Comparison of ENCODE assay signal across 25 mouse cellular contexts in genomic region chr11:70689578-70689977, GRCm38 (mm10). TPM values are rescaled to one million over a fixed set of nuclear protein-coding genes. Genes with fewer than 3 reads are reported as not detected.
A peak's percentile ranks its signal among the peaks of the same experiment; 100 is the strongest.
DNase-seq lines count a peak whose midpoint lies in the region; ATAC-seq and TF ChIP-seq lines count a peak whose summit lies in the region.
"Had no signal": no experiment of that assay in that cellular context is flagged by ENCODE, and none has a peak within 500 bp of the region (broad histone marks: within the 10 kb centered on the region; RNA-seq: fewer than 3 reads in every experiment).

No protein-coding gene starts in this region.

- no peak for ATAC-seq in kidney, embryonic 15.5 days (replicated peaks; ENCODE audit: low FRiP score)
- ATAC-seq in monocyte, adult 5-6 weeks (replicated peaks; ENCODE audit: insufficient number of reproducible peaks, low FRiP score, low TSS enrichment, poor library complexity, severe bottlenecking) = no peak
- ATAC-seq: forebrain, embryonic 13.5 days; inflammation-experienced regulatory T-cells, adult 6 months; liver, embryonic 12.5 days; midbrain, embryonic 15.5 days; Patski had no signal

- no peak overlapping the region for H3K27ac ChIP-seq in kidney, adult 2 months (ENCODE audit: insufficient read depth, low read depth, low read length)
- H3K27ac ChIP-seq in kidney, embryonic 15.5 days = no peak overlapping the region
- H3K27ac ChIP-seq: embryonic facial prominence, embryonic 12.5 days; forebrain, embryonic 13.5 days; heart, embryonic 15.5 days; hindbrain, embryonic 14.5 days; liver, embryonic 12.5 days; midbrain, embryonic 15.5 days had no signal

- no peak for TF ChIP-seq CTCF in kidney, adult 2 months (conservative IDR thresholded peaks at IDR 0.05; ENCODE audit: insufficient read depth, insufficient read length, low read depth, low read length)

- 64% methylated on average over 4 of the region's 4 CpGs for WGBS in kidney, adult 2 months
- 66% methylated on average over 4 of the region's 4 CpGs for WGBS in kidney, embryonic 15.5 days

- no peaks in the 10 kb centered on the region for H3K27me3 ChIP-seq in kidney, adult 2 months (replicated peaks; ENCODE audit: control insufficient read depth, insufficient read depth, low read length)
- no peaks in the 10 kb centered on the region for H3K27me3 ChIP-seq in kidney, embryonic 15.5 days
- H3K27me3 ChIP-seq: embryonic facial prominence, embryonic 12.5 days; forebrain, embryonic 13.5 days; heart, embryonic 15.5 days; limb, embryonic 13.5 days; midbrain, embryonic 15.5 days; Patski had no signal

- H3K36me3 ChIP-seq in kidney, adult 2 months (ENCODE audit: control insufficient read depth, insufficient read depth, low read length) = no peaks in the 10 kb centered on the region
- H3K36me3 ChIP-seq in kidney, embryonic 15.5 days = peaks cover 14% of the 10 kb centered on the region

- no peak overlapping the region for H3K9ac ChIP-seq in kidney, embryonic 15.5 days
- H3K9ac ChIP-seq: embryonic facial prominence, embryonic 12.5 days; forebrain, embryonic 13.5 days; heart, embryonic 15.5 days; liver, embryonic 12.5 days had no signal

- no peak overlapping the region for H3K4me2 ChIP-seq in kidney, embryonic 15.5 days
- H3K4me2 ChIP-seq: embryonic facial prominence, embryonic 12.5 days; forebrain, embryonic 13.5 days; heart, embryonic 15.5 days; liver, embryonic 12.5 days had no signal

- H3K9me3 ChIP-seq in kidney, embryonic 15.5 days (replicated peaks) = no peaks in the 10 kb centered on the region
- H3K9me3 ChIP-seq: embryonic facial prominence, embryonic 12.5 days; forebrain, embryonic 13.5 days; heart, embryonic 15.5 days; limb, embryonic 13.5 days; liver, embryonic 12.5 days; midbrain, embryonic 15.5 days had no signal

- no peak overlapping the region for H3K4me3 ChIP-seq in kidney, adult 2 months (ENCODE audit: insufficient read depth, low read depth, low read length)
- H3K4me3 ChIP-seq in kidney, embryonic 15.5 days (replicated peaks) = no peak overlapping the region
- H3K4me3 ChIP-seq: embryonic facial prominence, embryonic 12.5 days; forebrain, embryonic 13.5 days; limb, embryonic 13.5 days; liver, embryonic 12.5 days; midbrain, embryonic 15.5 days had no signal

- peaks cover 11% of the 10 kb centered on the region for H3K4me1 ChIP-seq in kidney, adult 2 months (ENCODE audit: control insufficient read depth, insufficient read depth, low read length)
- H3K4me1 ChIP-seq in kidney, embryonic 15.5 days = peaks cover 22% of the 10 kb centered on the region

- no peak for TF ChIP-seq POLR2A in kidney, adult 2 months (IDR thresholded peaks at IDR 0.05; ENCODE audit: low read depth, low read length)

- peak; percentile 45 for DNase-seq in cerebellum, adult 9-10 months
- DNase-seq in cerebellum, adult 18-20 months = no peak
- DNase-seq in kidney, adult 2 months = peak; percentile 65
- DNase-seq in urinary bladder, postnatal 14 days (ENCODE audit: low spot score) = peak; percentile 27
- DNase-seq in urinary bladder, postnatal 36 days (ENCODE audit: low spot score in 2 of 2) = no peak
- DNase-seq in ovary, postnatal 10 days (ENCODE audit: low spot score) = no peak
- DNase-seq: adrenal gland, postnatal 36 days; cerebellum, adult 8-10 months; heart, postnatal 4 days; lung, adult 18-20 months; lung, postnatal 36 days; right cerebral cortex, adult 18-20 months; right cerebral cortex, postnatal 4 days; thymus, postnatal 14 days had no signal

RNA-seq across cellular contexts. Expression of gene Camta2, which starts 1.7 kb away (rescaled TPM):
- polyA plus RNA-seq in kidney, adult 2 months (2012; rRNA removed) = 23.6 and 28.7 TPM in 2 replicates
- 12.8 and 14.1 TPM in 2 replicates for polyA plus RNA-seq in kidney, embryonic 15.5 days (2015; fragmentation: Nextera tagmentation; extraction: Ambion mirVana)
- total RNA-seq in monocyte, adult 5-6 weeks (2017) = 8.9 to 20.6 TPM (median 15.7 TPM) in 3 replicates

RNA-seq across cellular contexts. Expression of gene Inca1, which starts 10.4 kb away (rescaled TPM):
- 5.3 and 5.4 TPM in 2 replicates for polyA plus RNA-seq in kidney, adult 2 months (2012; rRNA removed)
- polyA plus RNA-seq in kidney, embryonic 15.5 days (2015; fragmentation: Nextera tagmentation; extraction: Ambion mirVana) = 1.2 and 2.3 TPM in 2 replicates
- 0.53 TPM in 1 of 3 replicates, not detected in the others for total RNA-seq in monocyte, adult 5-6 weeks (2017)

RNA-seq across cellular contexts. Expression of gene Kif1c, which starts 10.8 kb away (rescaled TPM):
- 91.0 and 94.9 TPM in 2 replicates for polyA plus RNA-seq in kidney, adult 2 months (2012; rRNA removed)
- polyA plus RNA-seq in kidney, embryonic 15.5 days (2015; fragmentation: Nextera tagmentation; extraction: Ambion mirVana) = 3.5 and 3.6 TPM in 2 replicates
- total RNA-seq in monocyte, adult 5-6 weeks (2017) = 27.3 to 30.6 TPM (median 30.3 TPM) in 3 replicates

RNA-seq across cellular contexts. Expression of gene Spag7, which starts 20.4 kb away (rescaled TPM):
- polyA plus RNA-seq in kidney, adult 2 months (2012; rRNA removed) = 44.6 and 59.8 TPM in 2 replicates
- polyA plus RNA-seq in kidney, embryonic 15.5 days (2015; fragmentation: Nextera tagmentation; extraction: Ambion mirVana) = 181 and 202 TPM in 2 replicates
- total RNA-seq in monocyte, adult 5-6 weeks (2017) = 49.1 to 78.2 TPM (median 76.7 TPM) in 3 replicates

RNA-seq across cellular contexts. Expression of gene Eno3, which starts 32.6 kb away (rescaled TPM):
- polyA plus RNA-seq in kidney, adult 2 months (2012; rRNA removed) = 9.2 and 30.9 TPM in 2 replicates
- 30.3 and 38.5 TPM in 2 replicates for polyA plus RNA-seq in kidney, embryonic 15.5 days (2015; fragmentation: Nextera tagmentation; extraction: Ambion mirVana)
- 236 to 452 TPM (median 414 TPM) in 3 replicates for total RNA-seq in monocyte, adult 5-6 weeks (2017)

Comparison
In these comparisons a context has a peak if more than half of its experiments do, and no peak if none do; other contexts are left out.
1. DNase-seq: peak in cerebellum, adult 9-10 months (single experiment), kidney, adult 2 months (single experiment) and urinary bladder, postnatal 14 days (single experiment); none in cerebellum, adult 18-20 months (0 of 2), urinary bladder, postnatal 36 days (0 of 2) and ovary, postnatal 10 days (single experiment).
2. RNA of gene Kif1c, which starts 10.8 kb away (polyA plus RNA-seq): 91.0 to 94.9 TPM in kidney, adult 2 months; 3.5 to 3.6 TPM in kidney, embryonic 15.5 days; every median in the first group is over 10 times any median in the second.